Mouse (Mus musculus) kidney, adult 2 months (tissue): Measurements from ENCODE around the gene Hist1h4i.

Experiments used
- CTCF ChIP-seq: fragments of 200-500 bp; conservative IDR thresholded peaks from 2 replicates; pipeline ENCODE4 v1.5.1; 2011; ENCODE audit warnings: low read depth, mild to moderate bottlenecking, control low read depth, low read length, moderate library complexity, mixed read lengths; ENCODE audit not compliant: insufficient read depth, insufficient read length
- POLR2A ChIP-seq: fragments of 200-500 bp; IDR thresholded peaks from one replicate; pipeline ENCODE4 v1.6.1; 2011; ENCODE audit warnings: low read depth, low read length, control low read depth

DNA sequence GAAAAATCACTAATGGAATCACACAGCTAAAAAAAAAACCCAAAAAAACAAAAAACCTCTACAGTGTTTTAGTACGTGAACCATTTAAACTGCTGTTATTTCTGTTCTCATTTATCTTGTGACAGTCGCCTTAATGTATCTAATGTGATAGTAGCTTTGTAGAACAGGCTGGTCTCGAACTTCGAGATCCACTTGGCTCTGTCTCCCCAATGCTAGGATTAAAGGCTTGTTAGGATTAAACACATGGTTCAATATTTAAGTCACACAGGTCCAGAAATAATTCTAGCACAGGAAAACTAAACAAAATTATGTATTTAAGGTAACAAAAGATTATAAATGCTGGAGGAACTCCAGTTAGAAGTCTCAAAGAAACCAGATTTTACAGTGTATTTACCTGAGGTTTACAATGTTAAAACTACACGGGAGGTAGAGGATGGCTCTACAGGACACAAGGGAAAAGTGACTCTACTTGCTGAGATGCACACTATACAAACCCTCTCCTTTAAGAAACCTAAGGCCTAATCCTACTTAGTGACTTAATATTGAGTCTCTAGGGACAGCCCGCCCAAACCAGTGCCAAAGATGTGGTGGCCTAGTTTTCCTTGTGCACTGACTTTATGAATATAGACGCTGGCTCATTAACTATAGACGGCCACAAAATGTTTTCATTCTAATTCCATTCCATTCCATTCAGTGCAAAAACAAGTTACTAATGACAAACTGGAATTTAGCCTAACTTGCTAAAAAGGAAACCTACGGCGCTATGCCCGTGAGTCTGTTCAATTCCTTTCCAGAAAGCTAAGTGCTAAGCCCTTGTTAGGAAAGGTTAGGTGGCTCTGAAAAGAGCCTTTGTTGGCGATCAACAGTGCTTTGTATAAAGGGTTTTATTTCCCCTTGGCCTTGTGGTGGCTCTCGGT lies 747 bp upstream of the Hist1h4i start:
- TF ChIP-seq CTCF (no peak), POLR2A (no peak)
